Mouse (Mus musculus): Measurements from ENCODE around the gene Ppox.

GRCm38 (mm10) chr1:171294298-171295062, 13.5 kb upstream of the Ppox start, which contains the start of gene Ufc1:
- TF ChIP-seq CTCF (IDR thresholded peaks at IDR 0.05; ENCODE audit: control insufficient read depth, insufficient read depth, insufficient read length) (no peak), CEBPB (IDR thresholded peaks at IDR 0.05; ENCODE audit: low read depth) (no peak)
